Mouse (Mus musculus) megakaryocyte, adult 5-6 weeks (primary cell): Measurements from ENCODE around the gene Pla1a. TPM values are rescaled to one million over a fixed set of nuclear protein-coding genes. Genes with fewer than 3 reads are reported as not detected.

ENCODE experiments used
- ATAC-seq: 2 replicates; pipeline ENCODE4 v1.8.0; 2016; ENCODE audit warnings: mild to moderate bottlenecking, inconsistent platforms; ENCODE audit not compliant: poor library complexity, severe bottlenecking
- total RNA-seq, 2 experiments: library from RNA; stranded (forward) in 1 of 2; stranded (reverse) in 1 of 2; fragments of 153-499, 151-499 nt in 1 of 2; fragments of 221-1000, 200-1000 nt in 1 of 2; gene quantifications; 2 replicates each; pipeline versions ENCODE4 v1.2.3 to v1.2.4; 2015 to 2017

Pla1a gene
- total RNA-seq, 2 experiments from 2014 or later: 0.38 TPM; not detected in 1

- no peak for ATAC-seq
Measured at GRCm38 (mm10) chr16:38350361-38350855, 82.5 kb downstream of the Pla1a start.

GRCm38 (mm10) chr16:38349881-38350280, 83.1 kb downstream of the Pla1a start:
- no peak for ATAC-seq

GRCm38 (mm10) chr16:38348217-38348761, 84.7 kb downstream of the Pla1a start:
- no peak for ATAC-seq

GRCm38 (mm10) chr16:38347588-38347987, 85.4 kb downstream of the Pla1a start:
- ATAC-seq: no peak

- ATAC-seq: peak; percentile 99
Measured at GRCm38 (mm10) chr16:38346529-38347325, 86.2 kb downstream of the Pla1a start, which contains the start of the genes Cox17 and Gm21987. Gene Cox17 (plus strand): TSS chr16:38346991. Gene Gm21987 (plus strand): TSS chr16:38347040.

Other genes starting within 250 kb of the Pla1a start
- gene Nr1i2, start 138.3 kb downstream of the Pla1a start, total RNA-seq (2015): not detected in 2 replicates
- not detected in 2 replicates for gene Nr1i2, start 138.3 kb downstream of the Pla1a start, total RNA-seq (2017)
- not detected in 2 replicates for gene Maats1, start 91.0 kb downstream of the Pla1a start, total RNA-seq (2015)
- gene Maats1, start 91.0 kb downstream of the Pla1a start, total RNA-seq (2017): not detected in 2 replicates
- 89.3 and 106 TPM in 2 replicates for gene Cox17, start 86.2 kb downstream of the Pla1a start, total RNA-seq (2015)
- 210 and 268 TPM in 2 replicates for gene Cox17, start 86.2 kb downstream of the Pla1a start, total RNA-seq (2017)
- gene Gm21987, start 86.1 kb downstream of the Pla1a start, total RNA-seq (2015): not detected in 2 replicates
- not detected in 2 replicates for gene Gm21987, start 86.1 kb downstream of the Pla1a start, total RNA-seq (2017)
- 0.38 and 3.9 TPM in 2 replicates for gene Popdc2, start 70.9 kb downstream of the Pla1a start, total RNA-seq (2015)
- 1.8 TPM in 1 of 2 replicates, not detected in the other for gene Popdc2, start 70.9 kb downstream of the Pla1a start, total RNA-seq (2017)
- 30.6 and 30.9 TPM in 2 replicates for gene Adprh, start 19.6 kb upstream of the Pla1a start, total RNA-seq (2015)
- 18.3 and 19.2 TPM in 2 replicates for gene Adprh, start 19.6 kb upstream of the Pla1a start, total RNA-seq (2017)
- 6.5 and 10.4 TPM in 2 replicates for gene Cd80, start 22.4 kb upstream of the Pla1a start, total RNA-seq (2015)
- 3.0 and 4.0 TPM in 2 replicates for gene Cd80, start 22.4 kb upstream of the Pla1a start, total RNA-seq (2017)
- 5.3 and 9.3 TPM in 2 replicates for gene Timmdc1, start 89.5 kb upstream of the Pla1a start, total RNA-seq (2015)
- 19.0 and 19.9 TPM in 2 replicates for gene Timmdc1, start 89.5 kb upstream of the Pla1a start, total RNA-seq (2017)
- 25.0 and 29.4 TPM in 2 replicates for gene Poglut1, start 117.1 kb upstream of the Pla1a start, total RNA-seq (2015)
- gene Poglut1, start 117.1 kb upstream of the Pla1a start, total RNA-seq (2017): 13.5 and 15.4 TPM in 2 replicates
- gene Tmem39a, start 125.6 kb upstream of the Pla1a start, total RNA-seq (2015): 67.1 and 67.2 TPM in 2 replicates
- 32.1 and 32.5 TPM in 2 replicates for gene Tmem39a, start 125.6 kb upstream of the Pla1a start, total RNA-seq (2017)